Mouse (Mus musculus) C2C12 (cell line): ENCODE results near the gene Clec11a.

Experiments used
- CTCF ChIP-seq: IDR thresholded peaks from one replicate; pipeline ENCODE4 v1.5.1; 2011; ENCODE audit not compliant: control insufficient read depth, insufficient read depth, insufficient read length
- FOSL1 ChIP-seq: IDR thresholded peaks from one replicate; pipeline ENCODE4 v1.8.0; 2011; ENCODE audit warnings: mild to moderate bottlenecking, low read length; ENCODE audit not compliant: poor library complexity, insufficient read depth, severe bottlenecking
- MAX ChIP-seq: IDR thresholded peaks from one replicate; pipeline ENCODE4 v1.6.1; 2011; ENCODE audit warnings: mild to moderate bottlenecking, control low read depth
- MYOD1 ChIP-seq: IDR thresholded peaks from one replicate; pipeline ENCODE4 v1.6.1; 2011; ENCODE audit warnings: low read depth; ENCODE audit not compliant: control insufficient read depth, insufficient read length
- MYOG ChIP-seq: IDR thresholded peaks from one replicate; pipeline ENCODE4 v1.6.1; 2011; ENCODE audit not compliant: control insufficient read depth, insufficient read length; ENCODE audit errors: extremely low read depth
- USF1 ChIP-seq: IDR thresholded peaks from one replicate; pipeline ENCODE4 v1.6.1; 2011; ENCODE audit warnings: low read depth, mild to moderate bottlenecking, control low read depth, moderate library complexity

- TF ChIP-seq MAX (no peak), CTCF (no peak), USF1 (no peak), MYOG (no peak), MYOD1 (no peak), FOSL1 (no peak)
These were observed 14.2 kb upstream of the Clec11a start for GRCm38 (mm10) chr7:44320886-44321285.
